Mouse (Mus musculus): ENCODE measurements around the gene 4430402I18Rik.
A peak's percentile ranks its signal among the peaks of the same experiment; 100 is the strongest.
"Not testable (repeated sequence)": the region's sequence is repeated elsewhere in the genome, so short reads cannot be mapped to it uniquely, and the experiment has no call there.

4430402I18Rik gene

GRCm38 (mm10) chr19:28967652-28968051, at the start of gene 4430402I18Rik:
TSS of gene 4430402I18Rik (minus strand) at chr19:28967800.
- DNase-seq (ENCODE audit: low read depth in 2 of 2, low spot score in 2 of 2), result no peak

- DNase-seq (ENCODE audit: low read depth in 2 of 2, low spot score in 2 of 2), result no peak
Measured at GRCm38 (mm10) chr19:29016786-29017185, 49.2 kb upstream of the 4430402I18Rik start.

- DNase-seq (ENCODE audit: low read depth in 2 of 2, low spot score in 2 of 2), result no peak
Measured at GRCm38 (mm10) chr19:29016204-29016765, 48.7 kb upstream of the 4430402I18Rik start.

- DNase-seq (ENCODE audit: low read depth in 2 of 2, low spot score in 2 of 2), result no peak
Measured at GRCm38 (mm10) chr19:29015410-29016203, 48.0 kb upstream of the 4430402I18Rik start.

- DNase-seq (ENCODE audit: low read depth in 2 of 2, low spot score in 2 of 2), result no peak
Measured at GRCm38 (mm10) chr19:29014466-29015055, 47.0 kb upstream of the 4430402I18Rik start.

- no peak for DNase-seq (ENCODE audit: low read depth in 2 of 2, low spot score in 2 of 2)
Measured at GRCm38 (mm10) chr19:29011355-29011990, 43.9 kb upstream of the 4430402I18Rik start.

- DNase-seq (ENCODE audit: low read depth in 2 of 2, low spot score in 2 of 2), result no peak
Measured at GRCm38 (mm10) chr19:29009046-29009445, 41.4 kb upstream of the 4430402I18Rik start.

- no peak for DNase-seq (ENCODE audit: low read depth in 2 of 2, low spot score in 2 of 2)
Measured at GRCm38 (mm10) chr19:29008069-29008706, 40.6 kb upstream of the 4430402I18Rik start.

- DNase-seq (ENCODE audit: low read depth in 2 of 2, low spot score in 2 of 2), result not testable (repeated sequence)
Measured at GRCm38 (mm10) chr19:29000321-29000720, 32.7 kb upstream of the 4430402I18Rik start.

- no peak for DNase-seq (ENCODE audit: low read depth in 2 of 2, low spot score in 2 of 2)
Measured at GRCm38 (mm10) chr19:28997976-28998630, 30.5 kb upstream of the 4430402I18Rik start.

- DNase-seq (ENCODE audit: low read depth in 2 of 2, low spot score in 2 of 2), result no peak
Measured at GRCm38 (mm10) chr19:28995366-28995765, 27.8 kb upstream of the 4430402I18Rik start.

GRCm38 (mm10) chr19:28994870-28995269, 27.3 kb upstream of the 4430402I18Rik start:
- no peak for DNase-seq (ENCODE audit: low read depth in 2 of 2, low spot score in 2 of 2)

GRCm38 (mm10) chr19:28991391-28991790, 23.8 kb upstream of the 4430402I18Rik start:
- no peak for DNase-seq (ENCODE audit: low read depth in 2 of 2, low spot score in 2 of 2)

GRCm38 (mm10) chr19:28990590-28991221, 23.1 kb upstream of the 4430402I18Rik start:
- DNase-seq (ENCODE audit: low read depth in 2 of 2, low spot score in 2 of 2), result peak; percentile 42 to 46

- DNase-seq (ENCODE audit: low read depth in 2 of 2, low spot score in 2 of 2), result peak; percentile 89 to 93
Measured at GRCm38 (mm10) chr19:28990194-28990589, 22.6 kb upstream of the 4430402I18Rik start, which contains the start of gene Cdc37l1. TSS of gene Cdc37l1 (plus strand) at chr19:28990352.

GRCm38 (mm10) chr19:28989515-28989914, 21.9 kb upstream of the 4430402I18Rik start:
- no peak for DNase-seq (ENCODE audit: low read depth in 2 of 2, low spot score in 2 of 2)

- DNase-seq (ENCODE audit: low read depth in 2 of 2, low spot score in 2 of 2), result no peak
Measured at GRCm38 (mm10) chr19:28982617-28983016, 15.0 kb upstream of the 4430402I18Rik start.

- peak; percentile 63 to 76 for DNase-seq (ENCODE audit: low read depth in 2 of 2, low spot score in 2 of 2)
Measured at GRCm38 (mm10) chr19:28974862-28975611, 7.4 kb upstream of the 4430402I18Rik start.

GRCm38 (mm10) chr19:28970251-28970650, 2.7 kb upstream of the 4430402I18Rik start:
- DNase-seq (ENCODE audit: low read depth in 2 of 2, low spot score in 2 of 2), result no peak
